Mouse (Mus musculus): ENCODE measurements at regions not wholly inside any gene's neighbourhood (a gene's known extent, or its start where the extent isn't known, plus 50 kb on each side); places are given as distances from the start of the nearest gene placed in this dataset.

DNA sequence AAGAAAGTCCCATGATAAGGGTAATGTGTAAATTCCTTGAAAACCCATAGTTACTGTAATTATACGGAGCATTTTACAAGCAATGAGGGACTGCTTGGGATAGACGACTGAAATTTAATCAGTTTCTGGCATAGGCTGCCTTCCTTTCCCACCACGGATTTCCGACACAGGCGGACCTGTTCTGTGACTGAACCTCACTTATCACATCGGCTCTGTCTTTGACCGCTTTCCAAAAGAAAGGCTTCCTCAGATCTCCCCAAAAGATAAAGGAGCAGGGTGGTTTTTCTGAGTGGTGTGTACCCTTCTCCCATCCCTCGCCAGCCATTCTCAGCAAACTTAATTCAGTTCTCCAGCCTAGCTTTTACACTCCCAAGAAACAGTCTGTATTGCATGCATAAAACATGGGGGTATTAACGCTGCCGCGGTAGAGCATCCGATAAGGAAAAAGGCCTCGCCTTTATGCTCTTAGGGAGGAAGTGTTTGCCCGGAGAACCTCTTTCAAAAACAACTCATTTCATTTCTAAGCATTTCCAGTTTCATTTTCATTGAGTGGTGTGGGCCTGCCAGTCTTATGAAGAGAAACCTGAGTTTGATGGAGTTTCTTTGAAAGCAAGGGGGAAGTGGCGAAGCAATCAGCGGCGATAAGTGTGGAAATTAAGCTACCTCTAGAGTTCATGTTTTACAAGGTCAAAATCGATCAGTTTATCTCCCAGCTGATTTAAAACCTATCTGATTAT lies 435.8 kb upstream of the Adgrl2 start:
- Histone ChIP-seq H3K27me3 (ENCODE audit: control insufficient read depth, insufficient read depth, low read length) (no peaks in the 10 kb centered on the region), H3K27ac (replicated peaks; ENCODE audit: insufficient read depth, low read depth, low read length) (no peak overlapping the region), H3K36me3 (ENCODE audit: control insufficient read depth, insufficient read depth, low read length) (no peaks in the 10 kb centered on the region), H3K9ac (ENCODE audit: low read depth, low read length) (no peak overlapping the region), H3K79me2 (ENCODE audit: control insufficient read depth, insufficient read depth, low read length) (no peaks in the 10 kb centered on the region), H3K4me3 (ENCODE audit: insufficient read depth, low read depth, low read length) (no peak overlapping the region), H3K4me1 (ENCODE audit: control insufficient read depth, insufficient read depth, low read length) (no peaks in the 10 kb centered on the region)
- TF ChIP-seq POLR2A (IDR thresholded peaks at IDR 0.05; ENCODE audit: extremely low read depth, insufficient read depth, low read length) (no peak), CTCF (IDR thresholded peaks at IDR 0.05; ENCODE audit: low read depth, low read length) (no peak)
- DNase-seq (ENCODE audit: extremely low read depth, low read depth, low spot score) = no peak
- WGBS = 73% methylated on average over 18 of the region's 18 CpGs

DNA sequence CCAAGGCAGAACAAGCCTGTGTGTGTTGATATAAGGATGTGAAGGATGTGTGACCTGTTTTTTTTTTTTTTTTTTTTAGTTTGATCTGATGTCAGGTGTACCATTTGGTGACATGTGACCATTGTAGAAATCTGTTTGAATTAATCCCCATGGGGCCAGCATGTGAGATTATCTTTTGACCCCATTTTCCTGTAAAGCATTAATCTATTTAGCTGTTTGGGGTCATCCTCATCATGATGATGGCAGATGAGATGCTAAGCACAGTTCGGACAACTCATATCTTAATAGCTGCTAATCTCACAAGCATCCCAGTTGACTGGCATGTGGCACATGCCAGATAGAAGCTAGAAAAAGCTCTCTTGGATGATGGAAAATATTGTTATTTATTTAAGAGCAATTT lies 434.0 kb upstream of the Adgrl2 start:
- Histone ChIP-seq H3K9ac (ENCODE audit: low read depth, low read length) (no peak overlapping the region), H3K79me2 (ENCODE audit: control insufficient read depth, insufficient read depth, low read length) (no peaks in the 10 kb centered on the region), H3K27me3 (ENCODE audit: control insufficient read depth, insufficient read depth, low read length) (no peaks in the 10 kb centered on the region), H3K4me1 (ENCODE audit: control insufficient read depth, insufficient read depth, low read length) (no peaks in the 10 kb centered on the region), H3K36me3 (ENCODE audit: control insufficient read depth, insufficient read depth, low read length) (no peaks in the 10 kb centered on the region), H3K4me3 (ENCODE audit: insufficient read depth, low read depth, low read length) (no peak overlapping the region), H3K27ac (replicated peaks; ENCODE audit: insufficient read depth, low read depth, low read length) (no peak overlapping the region)
- no peak for DNase-seq (ENCODE audit: extremely low read depth, low read depth, low spot score)
- TF ChIP-seq CTCF (IDR thresholded peaks at IDR 0.05; ENCODE audit: low read depth, low read length) = no peak
- 91% methylated on average over 1 of the region's 1 CpGs for WGBS

DNA sequence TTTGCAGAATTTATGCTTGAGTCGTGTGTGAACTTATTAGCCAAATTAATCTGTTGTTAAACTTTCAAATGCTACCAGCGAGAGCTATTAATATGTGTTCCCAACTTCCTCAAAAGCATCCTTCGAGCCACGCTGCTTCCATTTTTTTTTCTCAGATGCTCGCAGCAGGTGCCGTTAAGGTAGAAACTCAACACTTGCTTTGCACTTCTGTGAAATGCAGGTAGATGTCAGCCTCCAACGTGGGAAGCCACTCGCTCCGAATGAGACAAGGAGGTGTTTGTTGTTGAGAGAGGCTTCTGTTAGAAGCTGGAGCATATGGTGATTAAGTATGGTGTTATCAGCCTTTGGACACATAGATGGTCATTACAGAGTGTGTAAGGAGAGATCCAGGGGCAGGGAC lies 433.1 kb upstream of the Adgrl2 start:
- H3K27ac ChIP-seq (replicated peaks; ENCODE audit: insufficient read depth, low read depth, low read length) = no peak overlapping the region
- no peaks in the 10 kb centered on the region for H3K4me1 ChIP-seq (ENCODE audit: control insufficient read depth, insufficient read depth, low read length)
- no peak overlapping the region for H3K9ac ChIP-seq (ENCODE audit: low read depth, low read length)
- TF ChIP-seq CTCF (IDR thresholded peaks at IDR 0.05; ENCODE audit: low read depth, low read length) (no peak), POLR2A (IDR thresholded peaks at IDR 0.05; ENCODE audit: extremely low read depth, insufficient read depth, low read length) (no peak)
- H3K36me3 ChIP-seq (ENCODE audit: control insufficient read depth, insufficient read depth, low read length) = no peaks in the 10 kb centered on the region
- no peaks in the 10 kb centered on the region for H3K79me2 ChIP-seq (ENCODE audit: control insufficient read depth, insufficient read depth, low read length)
- H3K4me3 ChIP-seq (ENCODE audit: insufficient read depth, low read depth, low read length) = no peak overlapping the region
- no peaks in the 10 kb centered on the region for H3K27me3 ChIP-seq (ENCODE audit: control insufficient read depth, insufficient read depth, low read length)
- DNase-seq (ENCODE audit: extremely low read depth, low read depth, low spot score) = no peak
- 73% methylated on average over 9 of the region's 9 CpGs for WGBS

DNA sequence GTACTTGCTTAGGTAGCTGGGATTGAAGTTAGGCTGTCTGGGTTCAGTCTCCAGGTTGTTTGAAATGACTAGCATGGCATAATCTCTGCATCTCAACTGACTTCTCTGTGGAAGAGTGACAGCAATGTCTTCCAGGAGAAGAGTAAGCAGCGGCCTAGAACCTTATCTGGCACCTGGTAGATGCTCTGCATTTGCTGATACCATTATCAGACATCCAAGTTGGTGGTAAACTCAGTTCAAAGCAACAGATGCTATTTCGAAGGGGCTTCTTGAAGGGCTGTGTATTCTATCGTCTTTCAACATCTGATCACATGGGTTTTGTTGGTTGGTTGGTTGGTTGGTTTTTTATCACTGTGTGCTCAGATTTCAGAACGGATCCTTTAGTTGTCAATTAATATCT lies 424.7 kb upstream of the Adgrl2 start:
- no peak for TF ChIP-seq POLR2A (IDR thresholded peaks at IDR 0.05; ENCODE audit: extremely low read depth, insufficient read depth, low read length)
- TF ChIP-seq CTCF (IDR thresholded peaks at IDR 0.05; ENCODE audit: low read depth, low read length) = no peak
- 52% methylated on average over 4 of the region's 4 CpGs for WGBS

DNA sequence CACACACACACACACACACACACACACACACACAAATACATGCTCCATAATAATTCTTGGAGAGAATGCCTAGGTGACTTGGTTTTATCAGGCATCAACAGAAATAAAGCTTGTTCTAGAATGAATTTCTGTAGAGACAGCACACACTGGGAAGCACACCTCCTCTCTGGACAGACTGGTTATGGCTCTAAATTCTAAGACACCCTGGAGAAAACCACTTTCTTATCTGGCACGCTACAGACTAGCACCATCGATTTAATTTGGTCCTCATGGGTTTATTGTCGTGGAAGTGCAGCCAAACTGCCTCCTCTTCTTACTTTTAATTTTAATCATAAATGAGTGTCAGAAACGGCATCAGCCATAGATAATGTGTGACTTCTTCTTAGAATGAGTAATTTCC lies 422.8 kb upstream of the Adgrl2 start:
- WGBS = 80% methylated on average over 4 of the region's 4 CpGs

More for the DNA sequence above, 424.7 kb upstream of the Adgrl2 start:
- Histone ChIP-seq H3K4me3 (ENCODE audit: insufficient read depth, low read depth, low read length) (no peak overlapping the region), H3K79me2 (ENCODE audit: control insufficient read depth, insufficient read depth, low read length) (no peaks in the 10 kb centered on the region), H3K36me3 (ENCODE audit: control insufficient read depth, insufficient read depth, low read length) (no peaks in the 10 kb centered on the region), H3K27ac (replicated peaks; ENCODE audit: insufficient read depth, low read depth, low read length) (no peak overlapping the region), H3K4me1 (ENCODE audit: control insufficient read depth, insufficient read depth, low read length) (no peaks in the 10 kb centered on the region), H3K27me3 (ENCODE audit: control insufficient read depth, insufficient read depth, low read length) (no peaks in the 10 kb centered on the region; the same call in 1 of the 2 replicates), H3K9ac (ENCODE audit: low read depth, low read length) (no peak overlapping the region)
- DNase-seq (ENCODE audit: extremely low read depth, low read depth, low spot score) = no peak

DNA sequence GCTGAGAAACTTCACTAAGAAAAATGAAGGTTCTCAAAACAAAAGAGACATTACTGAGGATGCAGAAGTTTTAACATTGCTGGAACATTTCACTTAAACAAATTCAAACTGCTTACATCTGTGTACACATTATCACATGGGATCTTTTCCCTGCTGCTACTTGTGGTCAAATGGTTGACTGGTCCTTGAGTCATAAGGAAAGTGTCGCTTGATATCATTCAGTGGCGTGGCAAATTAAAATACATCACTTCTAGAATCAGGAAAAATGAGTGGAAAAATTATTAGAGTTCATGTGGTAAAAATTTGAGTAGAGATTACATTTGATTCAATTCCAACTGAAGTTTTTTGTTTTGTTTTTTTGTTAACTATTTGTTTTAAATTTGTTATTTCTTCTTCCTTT lies 420.2 kb upstream of the Adgrl2 start:
- Histone ChIP-seq H3K4me1 (ENCODE audit: control insufficient read depth, insufficient read depth, low read length) (no peaks in the 10 kb centered on the region), H3K4me3 (ENCODE audit: insufficient read depth, low read depth, low read length) (no peak overlapping the region), H3K79me2 (ENCODE audit: control insufficient read depth, insufficient read depth, low read length) (no peaks in the 10 kb centered on the region), H3K36me3 (ENCODE audit: control insufficient read depth, insufficient read depth, low read length) (no peaks in the 10 kb centered on the region), H3K27me3 (ENCODE audit: control insufficient read depth, insufficient read depth, low read length) (no peaks in the 10 kb centered on the region), H3K27ac (replicated peaks; ENCODE audit: insufficient read depth, low read depth, low read length) (no peak overlapping the region), H3K9ac (ENCODE audit: low read depth, low read length) (no peak overlapping the region)
- TF ChIP-seq POLR2A (IDR thresholded peaks at IDR 0.05; ENCODE audit: extremely low read depth, insufficient read depth, low read length) (no peak), CTCF (IDR thresholded peaks at IDR 0.05; ENCODE audit: low read depth, low read length) (no peak)
- no peak for DNase-seq (ENCODE audit: extremely low read depth, low read depth, low spot score)
- 91% methylated on average over 2 of the region's 2 CpGs for WGBS

More for the DNA sequence above, 422.8 kb upstream of the Adgrl2 start:
- Histone ChIP-seq H3K36me3 (ENCODE audit: control insufficient read depth, insufficient read depth, low read length) (no peaks in the 10 kb centered on the region), H3K27me3 (ENCODE audit: control insufficient read depth, insufficient read depth, low read length) (no peaks in the 10 kb centered on the region; the same call in 1 of the 2 replicates), H3K4me3 (ENCODE audit: insufficient read depth, low read depth, low read length) (no peak overlapping the region), H3K27ac (replicated peaks; ENCODE audit: insufficient read depth, low read depth, low read length) (no peak overlapping the region), H3K9ac (ENCODE audit: low read depth, low read length) (no peak overlapping the region), H3K79me2 (ENCODE audit: control insufficient read depth, insufficient read depth, low read length) (no peaks in the 10 kb centered on the region), H3K4me1 (ENCODE audit: control insufficient read depth, insufficient read depth, low read length) (no peaks in the 10 kb centered on the region)
- no peak for DNase-seq (ENCODE audit: extremely low read depth, low read depth, low spot score)
- TF ChIP-seq CTCF (IDR thresholded peaks at IDR 0.05; ENCODE audit: low read depth, low read length) (no peak), POLR2A (IDR thresholded peaks at IDR 0.05; ENCODE audit: extremely low read depth, insufficient read depth, low read length) (no peak)
